Mouse (Mus musculus): ENCODE measurements around the gene Serpinb9b. TPM values are rescaled to one million over a fixed set of nuclear protein-coding genes. Genes with fewer than 3 reads are reported as not detected.

Gene Serpinb9b
- 0.28 and 0.34 TPM in 2 replicates for polyA plus RNA-seq (2015; fragmentation: Nextera tagmentation; extraction: Ambion mirVana)

DNA sequence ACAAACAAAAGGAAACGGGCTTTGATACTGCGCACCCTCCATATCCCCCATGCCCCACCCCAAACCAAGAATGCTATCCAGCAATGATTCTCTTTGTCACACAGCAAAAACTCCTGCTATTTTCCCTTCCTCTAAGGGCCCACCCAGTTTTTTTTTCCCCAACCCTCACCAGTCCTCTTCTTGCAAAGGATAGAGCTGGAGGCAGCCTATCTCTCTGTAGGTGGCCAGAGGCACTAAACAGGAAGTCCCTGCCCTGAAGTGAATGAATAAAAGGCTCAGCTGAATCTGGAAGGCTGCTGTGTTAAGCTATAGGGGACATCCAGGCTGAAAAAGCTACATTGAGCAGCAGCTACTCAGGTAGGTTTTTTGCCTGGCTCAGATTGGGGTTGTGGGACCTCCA is at the start of gene Serpinb9b:
Gene Serpinb9b (plus strand): TSS at position 173 of the 400 bp plus-strand sequence.
- H3K27me3 ChIP-seq = no peaks in the 10 kb centered on the region
- no peak within 1 kb of the TSS for H3K9ac ChIP-seq (replicated peaks)
- ATAC-seq (replicated peaks) = no peak
- H3K36me3 ChIP-seq = no peaks in the 10 kb centered on the region
- no peaks in the 10 kb centered on the region for H3K4me1 ChIP-seq
- 86% methylated on average over 2 of the region's 2 CpGs for WGBS
- no peaks in the 10 kb centered on the region for H3K9me3 ChIP-seq
- no peak within 1 kb of the TSS for H3K27ac ChIP-seq (replicated peaks)
- no peak within 1 kb of the TSS for H3K4me3 ChIP-seq
- H3K4me2 ChIP-seq (replicated peaks) = no peak within 1 kb of the TSS

DNA sequence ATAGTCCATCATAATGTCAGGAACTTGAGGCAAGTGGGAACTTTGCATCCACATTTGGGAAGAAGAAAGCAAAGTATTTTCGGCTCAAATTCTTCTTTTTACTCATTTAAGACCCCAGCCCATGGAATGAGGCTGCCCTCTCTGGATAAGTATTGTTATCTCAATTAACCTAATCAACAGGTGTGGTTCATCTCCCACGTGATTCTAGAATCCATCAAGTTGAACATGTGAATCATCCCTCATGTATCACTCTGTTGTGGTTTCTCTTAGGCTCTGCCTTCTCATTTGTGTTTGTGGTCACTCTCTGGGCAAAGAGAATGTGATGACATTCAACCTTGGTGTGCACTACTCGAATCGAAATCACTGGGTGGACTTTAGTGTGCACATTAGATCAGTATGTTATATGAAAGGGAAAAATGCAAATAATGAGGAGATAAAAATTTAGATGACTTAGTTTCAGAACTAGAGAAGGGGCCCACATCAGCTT is 44.6 kb upstream of the Serpinb9b start:
- H3K4me2 ChIP-seq (replicated peaks) = no peak overlapping the region
- H3K4me1 ChIP-seq = no peaks in the 10 kb centered on the region
- H3K36me3 ChIP-seq = no peaks in the 10 kb centered on the region
- H3K9ac ChIP-seq (replicated peaks) = no peak overlapping the region
- H3K27me3 ChIP-seq = no peaks in the 10 kb centered on the region
- WGBS = 87% methylated on average over 4 of the region's 4 CpGs
- no peak overlapping the region for H3K27ac ChIP-seq (replicated peaks)
- no peak overlapping the region for H3K4me3 ChIP-seq
- no peak for ATAC-seq (replicated peaks)
- H3K9me3 ChIP-seq = no peaks in the 10 kb centered on the region

DNA sequence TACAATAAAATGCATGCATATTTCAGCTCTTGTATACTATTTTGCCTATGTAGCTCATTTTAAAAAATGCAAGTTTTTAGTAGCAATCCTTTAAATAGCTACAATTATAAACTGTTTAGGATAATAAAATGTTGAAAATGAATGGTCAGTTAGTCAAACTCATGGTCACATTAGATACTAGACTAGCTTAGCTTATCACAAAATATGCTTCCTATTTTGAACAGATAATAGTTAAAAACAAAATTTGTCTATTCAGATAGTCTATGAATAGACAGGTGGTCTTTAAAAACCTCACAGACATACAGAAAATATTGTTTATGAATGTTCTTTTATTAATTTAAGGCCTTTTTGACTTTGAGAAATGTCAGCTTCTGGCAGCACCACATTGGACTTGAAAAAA is 41.0 kb upstream of the Serpinb9b start:
- no peak for ATAC-seq (replicated peaks)
- Histone ChIP-seq H3K27ac (replicated peaks) (no peak overlapping the region), H3K36me3 (no peaks in the 10 kb centered on the region), H3K4me1 (no peaks in the 10 kb centered on the region), H3K4me2 (replicated peaks) (no peak overlapping the region), H3K27me3 (no peaks in the 10 kb centered on the region), H3K4me3 (no peak overlapping the region), H3K9ac (replicated peaks) (no peak overlapping the region), H3K9me3 (no peaks in the 10 kb centered on the region)

DNA sequence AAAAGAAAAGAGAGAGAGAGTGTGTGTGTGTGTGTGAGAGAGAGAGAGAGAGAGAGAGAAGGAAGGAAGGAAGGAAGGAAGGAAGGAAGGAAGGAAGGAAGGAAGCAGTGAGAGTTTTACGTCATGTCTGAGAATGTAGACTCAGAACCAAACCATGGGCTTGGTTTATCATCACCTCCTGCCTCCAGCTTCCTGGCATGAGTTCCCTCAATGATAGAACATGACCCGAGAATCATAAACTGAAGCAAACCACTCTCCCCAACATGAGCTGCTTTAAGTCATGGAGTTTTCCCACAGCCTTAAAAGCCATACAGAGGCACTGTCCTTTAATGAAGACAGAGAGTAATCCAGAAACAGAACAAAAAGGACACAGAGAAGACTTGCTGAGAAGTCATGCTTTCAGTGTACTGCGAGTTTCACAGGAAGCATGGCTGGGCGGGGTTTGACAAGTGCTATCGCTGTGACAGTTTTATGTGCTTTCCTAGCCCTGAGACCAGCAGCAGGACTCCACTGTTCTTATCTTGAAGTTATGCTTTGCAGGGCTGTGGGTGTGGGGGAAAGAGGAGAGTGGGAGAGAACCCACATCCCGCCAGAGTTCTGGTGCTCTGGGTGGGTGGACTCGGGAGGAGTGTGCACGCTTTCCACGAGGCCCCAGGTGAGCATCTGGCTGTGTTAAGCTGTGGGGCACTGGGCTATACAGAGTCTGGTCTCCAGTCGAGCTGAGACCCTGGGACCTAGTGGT is 33.9 kb upstream of the Serpinb9b start:
- Histone ChIP-seq H3K4me3 (no peak overlapping the region), H3K27ac (replicated peaks) (no peak overlapping the region), H3K4me1 (no peaks in the 10 kb centered on the region), H3K27me3 (no peaks in the 10 kb centered on the region), H3K4me2 (replicated peaks) (no peak overlapping the region), H3K9ac (replicated peaks) (no peak overlapping the region), H3K36me3 (no peaks in the 10 kb centered on the region), H3K9me3 (no peaks in the 10 kb centered on the region)
- 87% methylated on average over 10 of the region's 10 CpGs for WGBS
- ATAC-seq (replicated peaks) = no peak

DNA sequence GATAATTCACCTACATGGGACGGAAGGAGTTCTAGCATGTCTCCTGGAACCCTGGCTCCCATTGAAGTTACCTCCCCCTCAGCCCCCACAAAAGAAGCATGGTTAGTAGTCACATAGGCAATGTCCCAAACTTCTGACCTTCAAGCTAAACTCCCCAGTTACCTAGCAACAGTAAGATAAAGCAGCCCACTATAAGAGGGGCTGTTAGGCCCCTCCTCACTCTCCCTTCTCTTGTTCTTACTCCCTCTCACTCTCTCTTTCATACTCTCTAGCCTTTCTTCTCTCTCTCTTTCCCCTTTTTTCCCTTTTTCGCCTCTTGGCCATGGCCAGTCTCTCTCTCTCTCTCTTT is 33.3 kb upstream of the Serpinb9b start:
- Histone ChIP-seq H3K9ac (replicated peaks) (no peak overlapping the region), H3K36me3 (no peaks in the 10 kb centered on the region), H3K4me2 (replicated peaks) (no peak overlapping the region), H3K27me3 (no peaks in the 10 kb centered on the region), H3K4me3 (no peak overlapping the region), H3K9me3 (no peaks in the 10 kb centered on the region), H3K4me1 (no peaks in the 10 kb centered on the region), H3K27ac (replicated peaks) (no peak overlapping the region)
- 95% methylated on average over 2 of the region's 2 CpGs for WGBS
- ATAC-seq (replicated peaks) = no peak

DNA sequence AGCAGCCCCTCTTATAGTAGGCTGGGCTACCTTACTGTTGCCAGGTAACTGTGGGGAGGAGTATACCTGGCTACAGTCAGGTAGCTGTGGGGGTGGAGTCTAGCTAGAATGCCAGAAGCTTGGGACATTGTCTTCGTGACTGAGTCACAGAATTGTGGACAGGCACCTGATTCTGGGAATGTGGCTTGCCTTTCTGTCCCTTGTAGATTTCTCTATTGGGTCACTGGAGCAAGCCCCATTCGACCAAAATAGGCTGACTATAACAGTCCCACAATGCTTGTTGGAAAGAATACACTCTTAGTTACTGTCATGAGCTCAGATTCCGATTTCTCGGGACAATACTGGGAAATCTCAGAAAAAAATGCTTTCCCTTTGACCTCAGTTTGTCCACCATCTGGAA is 32.2 kb upstream of the Serpinb9b start:
- no peak overlapping the region for H3K4me3 ChIP-seq
- no peak overlapping the region for H3K4me2 ChIP-seq (replicated peaks)
- ATAC-seq (replicated peaks) = no peak
- no peak overlapping the region for H3K27ac ChIP-seq (replicated peaks)
- no peaks in the 10 kb centered on the region for H3K4me1 ChIP-seq
- no peak overlapping the region for H3K9ac ChIP-seq (replicated peaks)
- H3K36me3 ChIP-seq = no peaks in the 10 kb centered on the region
- WGBS = 83% methylated on average over 4 of the region's 4 CpGs
- no peaks in the 10 kb centered on the region for H3K27me3 ChIP-seq
- H3K9me3 ChIP-seq = no peaks in the 10 kb centered on the region

DNA sequence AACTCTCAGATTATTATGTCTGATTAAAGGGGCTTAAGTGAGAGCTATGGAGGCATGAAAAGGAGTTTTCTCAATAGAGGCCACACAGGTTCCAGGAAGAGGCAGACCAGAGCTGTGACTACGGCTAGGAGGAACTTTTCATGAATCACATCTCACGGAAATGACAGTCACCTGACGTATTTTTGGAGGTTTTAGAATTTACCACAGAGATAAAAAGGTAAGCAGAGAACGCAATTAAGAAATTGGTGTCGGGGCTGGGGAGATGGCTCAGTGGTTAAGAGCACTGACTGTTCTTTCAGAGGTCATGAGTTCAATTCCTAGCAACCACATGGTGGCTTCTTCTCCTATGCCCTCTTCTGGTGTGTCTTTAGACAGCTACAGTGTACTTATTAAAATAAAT is 25.9 kb upstream of the Serpinb9b start:
- H3K27me3 ChIP-seq = no peaks in the 10 kb centered on the region
- no peak overlapping the region for H3K4me2 ChIP-seq (replicated peaks)
- H3K9me3 ChIP-seq = no peaks in the 10 kb centered on the region
- ATAC-seq (replicated peaks) = no peak
- H3K9ac ChIP-seq (replicated peaks) = no peak overlapping the region
- peaks cover 7% of the 10 kb centered on the region for H3K4me1 ChIP-seq
- no peak overlapping the region for H3K4me3 ChIP-seq
- no peak overlapping the region for H3K27ac ChIP-seq (replicated peaks)
- H3K36me3 ChIP-seq = no peaks in the 10 kb centered on the region
- 90% methylated on average over 5 of the region's 5 CpGs for WGBS

DNA sequence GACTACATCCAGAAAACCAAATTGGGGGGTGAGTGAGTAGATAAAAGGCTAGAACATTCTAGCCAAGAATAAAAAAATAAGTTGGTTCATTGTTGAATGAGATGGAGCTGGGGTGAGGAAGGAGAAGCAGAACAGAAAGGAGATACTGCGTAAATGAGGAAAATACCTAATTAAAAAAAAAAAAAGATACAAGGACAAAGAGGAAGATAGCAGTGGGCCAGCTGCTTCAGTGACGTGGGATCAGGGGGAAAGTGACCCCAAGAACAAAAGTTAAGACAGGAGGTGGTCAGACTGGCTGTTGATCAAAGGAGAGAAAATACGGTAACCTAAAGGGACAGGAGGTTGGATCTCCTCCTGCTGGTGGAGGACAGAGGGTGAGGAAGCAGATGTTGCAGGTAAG is 24.3 kb upstream of the Serpinb9b start, which contains the start of gene Serpinb9:
Gene Serpinb9 (plus strand): TSS at position 301 of the 400 bp plus-strand sequence.
- Histone ChIP-seq H3K9me3 (no peaks in the 10 kb centered on the region), H3K9ac (replicated peaks) (no peak within 1 kb of the TSS), H3K4me2 (replicated peaks) (peak within 1 kb of the TSS; percentile 30), H3K27me3 (no peaks in the 10 kb centered on the region), H3K4me1 (peaks cover 7% of the 10 kb centered on the region), H3K4me3 (no peak within 1 kb of the TSS), H3K27ac (replicated peaks) (no peak within 1 kb of the TSS), H3K36me3 (no peaks in the 10 kb centered on the region)
- no peak for ATAC-seq (replicated peaks)
- WGBS = 77% methylated on average over 3 of the region's 3 CpGs

DNA sequence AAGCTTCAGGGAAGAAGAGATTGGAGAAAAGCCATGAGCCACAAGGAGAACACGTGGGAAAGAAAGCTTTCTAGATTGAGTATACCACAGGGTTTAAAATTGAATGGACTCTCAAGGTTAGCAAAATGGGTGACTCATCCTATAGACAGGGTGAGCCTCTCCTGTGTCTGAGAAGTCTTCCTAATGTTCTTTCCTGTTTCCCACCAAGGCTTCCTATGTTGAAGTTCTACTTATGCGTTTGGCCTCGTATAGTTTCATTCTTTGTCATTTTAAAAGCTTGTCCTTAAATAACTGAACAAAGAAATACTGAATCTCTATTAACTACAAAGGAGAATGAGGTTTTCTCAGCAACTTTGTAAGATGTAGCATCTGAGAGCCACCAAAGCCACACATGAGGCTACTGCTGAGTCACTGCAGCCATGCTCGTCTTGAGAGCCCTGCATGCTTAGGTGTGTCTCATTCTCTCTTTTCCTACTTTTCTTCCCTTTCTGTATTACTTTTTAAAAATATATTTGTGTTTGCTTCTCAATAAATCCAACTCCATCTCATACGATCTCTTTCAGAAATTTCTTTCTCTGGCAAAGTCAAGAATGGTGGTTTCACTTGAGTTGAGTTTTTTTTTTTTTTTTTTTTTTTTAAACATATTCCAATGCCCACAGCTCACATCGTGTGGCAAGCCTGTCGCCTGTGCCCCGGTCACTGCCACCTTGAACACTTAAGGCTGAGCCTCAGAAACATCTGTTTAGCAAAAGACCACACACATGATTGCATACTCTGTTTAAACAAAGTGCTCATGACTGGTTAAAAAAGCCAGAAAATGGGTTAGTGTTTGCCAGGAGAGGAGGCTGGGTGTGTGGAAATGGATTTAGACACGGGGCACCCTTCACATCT is 23.4 kb upstream of the Serpinb9b start:
- Histone ChIP-seq H3K4me3 (peak overlapping the region; percentile 22), H3K9me3 (no peaks in the 10 kb centered on the region), H3K27me3 (no peaks in the 10 kb centered on the region), H3K9ac (replicated peaks) (no peak overlapping the region), H3K27ac (replicated peaks) (no peak overlapping the region), H3K4me2 (replicated peaks) (peak overlapping the region; percentile 30), H3K36me3 (no peaks in the 10 kb centered on the region), H3K4me1 (peaks cover 7% of the 10 kb centered on the region)
- no peak for ATAC-seq (replicated peaks)
- WGBS = 71% methylated on average over 9 of the region's 9 CpGs

DNA sequence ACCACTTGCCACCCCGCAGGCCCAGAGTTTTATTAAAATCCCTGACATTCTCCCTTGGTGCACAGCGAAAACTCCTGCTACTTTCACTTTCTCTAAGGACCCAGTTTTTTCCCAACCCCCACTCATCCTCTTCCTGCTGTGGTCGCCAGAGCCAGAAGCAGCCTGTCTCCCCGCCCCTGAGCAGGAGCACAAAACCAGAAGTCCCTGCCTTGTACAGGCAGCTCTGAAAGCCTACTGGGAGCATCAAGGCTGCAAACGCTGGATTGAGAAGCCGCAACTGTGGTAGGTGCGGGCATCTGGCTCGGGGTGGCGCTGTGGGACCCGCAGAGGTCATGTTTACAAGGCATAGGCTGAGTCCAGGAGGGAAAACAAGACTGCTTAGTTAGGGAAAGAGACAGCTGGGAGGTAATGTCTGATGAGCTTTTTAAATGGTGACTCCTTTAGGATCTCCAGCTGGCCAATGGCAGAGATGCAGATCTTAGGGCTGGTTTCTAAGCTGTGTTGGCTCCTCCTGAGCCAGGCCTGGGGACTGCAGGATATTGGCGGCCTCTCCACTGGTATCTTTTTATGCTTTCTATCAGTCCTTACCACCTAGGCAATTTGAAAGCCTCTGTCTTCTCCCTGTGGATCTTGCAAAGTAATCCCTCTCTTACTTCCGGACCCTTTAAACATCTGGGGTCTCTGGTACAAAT is 22.7 kb upstream of the Serpinb9b start:
- Histone ChIP-seq H3K9me3 (no peaks in the 10 kb centered on the region), H3K36me3 (no peaks in the 10 kb centered on the region), H3K4me1 (peaks cover 7% of the 10 kb centered on the region), H3K9ac (replicated peaks) (0 out of 2 replicates have a peak overlapping the region, but pooled peaks have one; percentile 11), H3K4me3 (peak overlapping the region; percentile 22), H3K4me2 (replicated peaks) (peak overlapping the region; percentile 30), H3K27ac (replicated peaks) (no peak overlapping the region), H3K27me3 (no peaks in the 10 kb centered on the region)
- WGBS = 21% methylated on average over 12 of the region's 12 CpGs
- peak; percentile 82 for ATAC-seq (replicated peaks)

DNA sequence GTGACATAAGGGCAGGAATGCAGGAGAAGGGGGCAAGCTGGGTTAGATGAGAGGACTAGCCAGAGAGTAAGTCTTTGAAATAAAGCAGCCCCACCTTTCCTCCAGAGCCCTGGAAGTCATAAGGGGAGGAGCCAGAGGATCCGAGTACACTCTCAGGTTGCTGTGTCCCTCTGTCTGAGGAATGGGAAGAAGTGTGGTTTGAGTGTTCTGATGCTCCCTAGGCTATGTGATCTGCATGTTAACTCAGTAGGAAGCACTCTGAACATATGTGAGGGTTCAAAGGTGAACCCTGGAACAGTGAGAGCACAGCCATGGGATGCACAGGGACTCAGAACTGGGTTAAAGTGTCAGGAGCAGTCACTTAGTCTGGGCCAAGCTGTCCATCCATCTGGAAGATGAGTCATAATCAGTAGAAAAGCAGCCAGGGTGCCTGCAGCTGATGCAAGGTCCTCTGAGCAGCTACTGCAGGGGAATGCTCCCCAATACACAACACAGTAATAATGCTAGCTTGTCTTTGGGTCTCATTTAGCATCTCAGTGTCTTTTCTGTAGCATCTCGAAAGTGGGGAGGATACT is 21.6 kb upstream of the Serpinb9b start:
- no peak overlapping the region for H3K27ac ChIP-seq (replicated peaks)
- H3K9ac ChIP-seq (replicated peaks) = no peak overlapping the region
- no peaks in the 10 kb centered on the region for H3K9me3 ChIP-seq
- no peak for ATAC-seq (replicated peaks)
- H3K4me3 ChIP-seq = no peak overlapping the region
- WGBS = 70% methylated on average over 2 of the region's 2 CpGs
- no peaks in the 10 kb centered on the region for H3K36me3 ChIP-seq
- no peaks in the 10 kb centered on the region for H3K27me3 ChIP-seq
- H3K4me2 ChIP-seq (replicated peaks) = no peak overlapping the region
- peaks cover 7% of the 10 kb centered on the region for H3K4me1 ChIP-seq

All from forebrain, embryonic 15.5 days (tissue).